Mouse (Mus musculus): ENCODE results near the gene Cphx3.
"Not testable (repeated sequence)": the region's sequence is repeated elsewhere in the genome, so short reads cannot be mapped to it uniquely, and the experiment has no call there.

DNA sequence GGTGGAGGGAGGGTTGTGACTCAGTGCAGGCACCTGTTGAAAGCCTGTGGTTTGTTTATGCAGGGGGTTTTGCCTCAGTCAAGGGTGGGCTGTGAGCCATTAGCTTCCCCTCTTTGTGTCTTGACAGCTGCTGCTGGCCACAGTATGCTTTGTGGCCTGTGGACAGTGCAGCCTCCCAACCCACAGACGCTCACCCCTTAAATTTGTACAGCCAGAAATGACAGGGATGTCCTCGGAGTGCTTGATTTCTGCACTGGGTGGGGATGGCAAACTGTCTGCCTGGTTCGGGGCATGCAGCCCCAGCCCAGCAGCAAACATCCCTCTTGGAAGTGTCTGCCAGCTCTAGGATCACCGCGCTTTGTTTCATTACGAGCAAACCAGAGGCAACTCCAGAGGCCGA is 36.1 kb downstream of the Cphx3 start, which contains the start of gene Duxbl2:
- TF ChIP-seq CHD2 (IDR thresholded peaks at IDR 0.05; ENCODE audit: low read depth, low read length); ZNF384 (IDR thresholded peaks at IDR 0.05; ENCODE audit: low read depth, low read length); ZC3H11A (IDR thresholded peaks at IDR 0.05; ENCODE audit: borderline replicate concordance, low read depth, low read length): not testable (repeated sequence)

Measured in ES-E14 (cell line).